Mouse (Mus musculus): ENCODE measurements around the gene Erp29.

The Erp29 gene

GRCm38 (mm10) chr5:121449976-121450375 is 2.3 kb downstream of the Erp29 start:
- peak; percentile 36 for DNase-seq (ENCODE audit: low spot score)

GRCm38 (mm10) chr5:121448450-121448849 is 3.9 kb downstream of the Erp29 start:
- DNase-seq (ENCODE audit: low spot score), result no peak

GRCm38 (mm10) chr5:121444870-121445269 is 7.4 kb downstream of the Erp29 start:
- no peak for DNase-seq (ENCODE audit: low spot score)

GRCm38 (mm10) chr5:121443548-121443947 is 8.8 kb downstream of the Erp29 start:
- no peak for DNase-seq (ENCODE audit: low spot score)

GRCm38 (mm10) chr5:121438756-121439155 is 13.6 kb downstream of the Erp29 start:
- DNase-seq (ENCODE audit: low spot score), result no peak

GRCm38 (mm10) chr5:121438131-121438530 is 14.2 kb downstream of the Erp29 start:
- DNase-seq (ENCODE audit: low spot score), result no peak

GRCm38 (mm10) chr5:121428954-121429353 is 23.4 kb downstream of the Erp29 start:
- no peak for DNase-seq (ENCODE audit: low spot score)

- DNase-seq (ENCODE audit: low spot score), result no peak
Measured at GRCm38 (mm10) chr5:121423297-121423696, 29.0 kb downstream of the Erp29 start.

GRCm38 (mm10) chr5:121422787-121423186 is 29.5 kb downstream of the Erp29 start:
- DNase-seq (ENCODE audit: low spot score), result no peak

- DNase-seq (ENCODE audit: low spot score), result no peak
Measured at GRCm38 (mm10) chr5:121420721-121421120, 31.6 kb downstream of the Erp29 start.

GRCm38 (mm10) chr5:121410975-121411374 is 41.3 kb downstream of the Erp29 start:
- no peak for DNase-seq (ENCODE audit: low spot score)

GRCm38 (mm10) chr5:121407856-121408255 is 44.5 kb downstream of the Erp29 start:
- DNase-seq (ENCODE audit: low spot score), result no peak

GRCm38 (mm10) chr5:121400849-121401248 is 51.5 kb downstream of the Erp29 start:
- no peak for DNase-seq (ENCODE audit: low spot score)

- no peak for DNase-seq (ENCODE audit: low spot score)
Measured at GRCm38 (mm10) chr5:121400064-121400463, 52.2 kb downstream of the Erp29 start.

GRCm38 (mm10) chr5:121399540-121399939 is 52.8 kb downstream of the Erp29 start:
- DNase-seq (ENCODE audit: low spot score), result no peak

- DNase-seq (ENCODE audit: low spot score), result no peak
Measured at GRCm38 (mm10) chr5:121398965-121399462, 53.3 kb downstream of the Erp29 start.

- DNase-seq (ENCODE audit: low spot score), result no peak
Measured at GRCm38 (mm10) chr5:121398146-121398964, 54.0 kb downstream of the Erp29 start.

- DNase-seq (ENCODE audit: low spot score), result peak; percentile 94
Measured at GRCm38 (mm10) chr5:121397187-121398145, 54.8 kb downstream of the Erp29 start, which contains the start of gene Naa25. Gene Naa25, plus strand, starts transcription at chr5:121397936.

GRCm38 (mm10) chr5:121395621-121396020 is 56.7 kb downstream of the Erp29 start:
- DNase-seq (ENCODE audit: low spot score), result no peak

- DNase-seq (ENCODE audit: low spot score), result no peak
Measured at GRCm38 (mm10) chr5:121393402-121393801, 58.9 kb downstream of the Erp29 start.

GRCm38 (mm10) chr5:121392667-121393380 is 59.5 kb downstream of the Erp29 start:
- DNase-seq (ENCODE audit: low spot score), result peak; percentile 46

GRCm38 (mm10) chr5:121389691-121390090 is 62.6 kb downstream of the Erp29 start:
- no peak for DNase-seq (ENCODE audit: low spot score)
